Mouse (Mus musculus): Measurements from ENCODE around the gene Lsm5.

Lsm5 gene

DNA sequence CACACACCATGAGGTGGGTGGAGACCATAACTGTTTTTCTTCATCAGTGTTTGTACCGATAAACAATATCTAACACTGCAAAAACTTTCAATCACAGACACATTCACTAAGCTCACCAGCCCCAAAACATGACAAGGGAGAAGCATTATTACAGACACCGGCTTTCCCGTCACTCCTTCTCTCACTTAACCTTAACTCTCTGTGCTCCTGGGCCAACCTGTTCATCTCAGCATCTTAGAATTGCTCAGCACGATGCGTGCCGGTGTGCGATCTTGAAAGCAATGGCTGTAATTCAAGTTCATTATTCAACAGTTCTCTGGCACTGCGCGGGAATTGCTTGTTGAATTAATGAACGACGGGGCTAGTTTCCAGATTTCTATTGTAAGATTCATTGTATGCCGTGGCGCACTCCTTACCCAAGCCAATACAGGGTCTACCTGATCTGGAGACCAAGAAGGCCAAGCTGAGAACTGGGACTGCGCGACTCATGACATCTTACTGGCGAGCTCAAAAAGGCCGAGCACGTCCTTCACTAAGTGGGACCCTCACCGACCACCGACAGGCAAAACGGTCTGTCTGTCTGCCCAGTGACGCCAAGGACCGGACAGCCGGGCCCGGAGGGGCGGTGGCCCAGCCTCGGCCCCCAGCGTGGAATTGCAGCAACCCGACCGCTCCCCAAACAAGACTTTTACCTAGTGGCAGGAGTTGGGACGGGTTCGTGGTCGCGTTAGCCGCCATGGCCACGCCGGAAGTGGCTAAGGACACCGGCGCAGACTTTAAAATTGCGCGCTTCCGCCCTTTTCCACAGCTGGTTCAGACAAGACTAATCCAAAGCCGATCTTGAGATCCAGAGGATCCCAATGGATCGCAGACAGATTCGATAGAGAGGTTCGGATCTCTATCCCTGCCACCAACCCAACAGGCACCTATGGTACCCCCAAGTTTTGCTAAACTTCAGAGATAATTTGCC lies at the start of gene Lsm5:
Gene Lsm5, minus strand, starts transcription at position 780 of the 970 bp plus-strand sequence.
- in situ Hi-C loops (cut with MboI; ENCODE audit: low sequenced_read_pairs): no loop called here

DNA sequence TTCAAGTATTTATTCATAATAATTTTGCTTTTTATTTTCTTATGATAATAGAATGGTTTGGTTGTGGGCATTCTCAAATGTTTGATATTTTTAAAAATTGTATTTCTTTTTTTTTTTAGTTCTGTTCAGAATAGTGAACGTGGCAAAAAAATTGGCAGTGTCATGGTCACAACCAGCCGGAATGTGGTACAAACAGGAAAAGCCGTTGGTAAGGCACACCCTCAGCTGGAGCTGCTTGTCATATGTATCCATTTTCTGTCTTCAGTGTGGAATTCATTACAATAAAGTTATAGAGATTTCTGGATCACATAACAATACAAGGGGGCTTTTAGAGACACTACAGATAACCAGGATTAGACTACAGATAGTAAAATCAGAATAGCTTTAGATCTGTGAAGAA lies 49.2 kb upstream of the Lsm5 start:
- in situ Hi-C loops (cut with MboI; ENCODE audit: low sequenced_read_pairs): no loop called here

- in situ Hi-C loops (cut with MboI; ENCODE audit: low sequenced_read_pairs): no loop called here
These were observed 41.5 kb upstream of the Lsm5 start for GRCm38 (mm10) chr6:56745950-56746543.

DNA sequence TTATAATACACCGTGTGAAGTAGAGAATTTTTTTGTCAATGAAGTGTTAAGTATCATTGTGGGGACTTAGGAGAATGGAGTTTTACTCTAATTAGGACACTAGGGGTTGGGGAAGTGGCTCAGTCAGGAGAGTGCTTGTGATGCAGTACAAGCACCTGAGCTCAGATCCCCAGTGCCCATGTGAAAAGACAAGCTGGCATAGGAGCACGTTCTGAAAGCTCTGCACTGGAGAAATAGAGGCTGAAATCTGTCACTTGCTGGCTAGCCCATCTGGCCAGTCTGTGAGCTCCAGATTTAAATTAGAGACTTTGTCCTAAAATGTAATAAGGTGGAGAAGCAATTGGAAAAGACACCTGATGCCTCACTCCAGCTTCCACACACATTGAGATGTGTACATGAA lies 28.0 kb upstream of the Lsm5 start:
- in situ Hi-C loops (cut with MboI; ENCODE audit: low sequenced_read_pairs): no loop called here

DNA sequence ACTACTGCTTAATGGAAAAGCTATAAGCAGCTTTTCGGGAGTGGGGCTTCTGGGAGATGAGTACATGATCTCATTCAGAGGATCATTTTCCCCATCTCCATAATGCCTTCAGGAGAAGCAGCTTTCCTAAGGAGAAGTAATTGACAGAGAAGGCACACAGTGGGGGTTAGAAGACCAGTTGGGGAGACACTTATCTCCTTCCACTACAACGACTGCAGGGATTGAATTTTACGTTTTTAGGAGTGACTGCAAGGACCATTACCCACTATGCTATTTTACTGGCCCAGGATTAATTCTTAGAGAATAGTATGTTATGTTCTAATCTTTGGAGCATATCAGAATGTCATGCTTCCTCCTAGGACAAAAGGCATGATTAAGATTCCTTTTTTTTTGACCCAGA lies 16.4 kb upstream of the Lsm5 start:
- in situ Hi-C loops (cut with MboI; ENCODE audit: low sequenced_read_pairs): no loop called here

DNA sequence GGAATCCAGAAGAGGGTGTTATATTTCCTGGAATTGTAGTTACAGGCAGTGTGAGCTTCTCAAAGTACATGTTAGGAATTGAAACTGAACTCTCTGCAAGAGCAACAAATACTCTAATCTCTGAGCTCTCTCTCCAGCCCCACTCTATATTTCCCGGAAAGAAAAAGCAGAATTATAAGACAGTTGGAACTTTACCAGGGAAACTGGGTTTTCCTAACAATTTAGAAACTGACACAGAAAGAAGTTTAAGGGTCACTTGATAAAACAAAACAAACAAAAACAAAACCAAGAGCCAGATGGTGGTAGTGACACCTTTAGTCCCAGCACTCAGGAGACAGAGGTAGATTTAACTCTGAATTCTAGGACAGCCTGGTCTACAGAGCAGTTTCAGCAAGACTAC lies 14.6 kb upstream of the Lsm5 start:
- in situ Hi-C loops (cut with MboI; ENCODE audit: low sequenced_read_pairs): no loop called here

DNA sequence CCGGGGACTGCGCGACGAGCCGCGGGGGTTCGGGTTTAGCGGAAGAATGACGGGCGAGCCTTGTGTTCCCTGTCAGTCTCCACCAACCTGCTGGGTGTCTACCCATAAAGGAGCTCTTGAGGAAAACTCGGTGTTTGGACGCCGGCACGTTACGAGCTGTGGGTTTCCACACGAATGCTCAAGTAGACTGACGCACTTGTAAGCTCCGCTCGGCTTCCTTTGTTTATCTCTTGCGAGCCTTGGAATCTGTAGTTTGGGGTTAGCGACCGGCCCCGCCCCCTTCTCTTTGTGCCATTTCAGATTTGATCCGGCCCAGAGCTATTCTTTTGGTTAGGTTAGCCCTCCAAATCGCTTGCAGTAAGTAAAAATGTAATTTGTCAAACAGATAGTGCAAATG lies 10.8 kb upstream of the Lsm5 start:
- in situ Hi-C loops (cut with MboI; ENCODE audit: low sequenced_read_pairs): no loop called here

DNA sequence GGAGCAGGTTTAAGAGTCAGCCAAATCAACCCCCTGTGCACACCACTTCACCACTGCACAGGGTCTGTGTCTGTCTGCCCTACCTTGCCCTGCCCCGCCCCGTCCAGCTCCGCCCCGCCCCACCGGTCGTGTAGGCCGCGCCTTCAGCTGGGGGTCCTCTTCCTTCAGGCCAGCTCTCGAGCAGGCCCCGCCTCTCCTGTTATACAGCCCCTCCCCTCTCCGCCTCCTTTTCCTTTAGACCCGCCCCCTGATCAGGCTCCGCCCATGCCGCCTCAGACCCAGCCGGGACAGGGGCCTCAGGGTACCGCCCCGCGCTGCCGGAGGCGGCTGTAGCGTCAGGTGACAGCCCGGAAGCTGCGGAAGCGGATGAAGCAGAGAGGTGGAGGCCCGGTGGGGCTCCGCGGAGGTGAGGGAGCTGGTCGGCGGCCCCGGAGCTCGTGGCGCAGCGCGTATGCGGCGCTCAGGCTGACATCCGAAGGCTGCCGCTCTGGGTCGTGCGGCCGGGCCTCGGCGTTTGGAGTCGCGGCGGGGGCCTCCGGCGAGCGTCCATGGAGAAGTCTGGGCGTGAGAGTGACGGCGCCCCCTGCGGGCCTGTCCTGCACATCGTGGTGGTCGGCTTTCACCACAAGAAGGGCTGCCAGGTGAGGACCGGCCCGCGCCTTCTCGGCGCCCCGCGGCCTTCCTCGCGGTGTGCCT lies 10.2 kb upstream of the Lsm5 start, which contains the start of gene Avl9:
Gene Avl9, plus strand, starts transcription at position 326 of the 696 bp plus-strand sequence.
- in situ Hi-C loops (cut with MboI; ENCODE audit: low sequenced_read_pairs): no loop called here

DNA sequence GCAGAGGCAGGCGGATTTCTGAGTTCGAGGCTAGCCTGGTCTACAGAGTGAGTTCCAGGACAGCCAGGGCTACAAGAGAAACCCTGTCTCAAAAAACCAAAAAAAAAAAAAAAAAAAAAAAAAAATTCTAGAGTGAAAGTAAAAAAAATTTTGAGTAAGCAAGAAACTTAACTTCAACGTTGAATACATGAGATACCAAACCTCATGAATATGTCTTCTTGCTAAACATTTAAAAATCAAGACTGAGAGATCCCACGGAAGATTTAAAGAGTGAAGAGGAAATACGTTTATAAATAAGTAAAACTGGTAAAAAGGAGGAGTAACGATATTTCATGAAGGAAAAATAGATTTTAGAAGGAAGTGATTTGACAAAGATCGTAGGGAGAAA lies 9.7 kb upstream of the Lsm5 start:
- in situ Hi-C loops (cut with MboI; ENCODE audit: low sequenced_read_pairs): no loop called here

- in situ Hi-C loops (cut with MboI; ENCODE audit: low sequenced_read_pairs): loop anchor here (25.0 kb wide), 1 partner anchor 205 kb away; no protein-coding TSS in a partner anchor
These were observed 12.1 kb downstream of the Lsm5 start for GRCm38 (mm10) chr6:56692445-56692844.

DNA sequence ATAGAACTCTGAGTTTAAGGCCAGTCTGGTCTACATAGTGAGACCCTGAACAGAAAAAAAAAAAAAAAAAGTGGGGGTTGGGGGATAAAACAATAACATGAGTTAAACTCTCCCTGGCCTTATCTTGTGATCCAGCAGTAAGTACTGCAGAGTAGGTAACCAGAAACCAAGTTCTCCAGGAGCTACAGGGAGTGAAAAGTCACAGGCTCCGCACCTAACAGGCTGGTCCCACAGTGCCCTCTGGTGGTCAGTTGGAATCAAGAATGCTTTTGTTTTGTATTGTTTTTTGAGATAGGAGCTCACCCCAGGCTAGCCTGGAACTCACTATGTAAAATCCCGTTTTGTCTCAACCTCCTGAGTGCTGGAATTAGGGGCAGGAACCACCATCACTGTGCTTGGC lies 13.3 kb downstream of the Lsm5 start:
- in situ Hi-C loops (cut with MboI; ENCODE audit: low sequenced_read_pairs): loop anchor here (25.0 kb wide), 1 partner anchor 204 kb away; no protein-coding TSS in a partner anchor

- in situ Hi-C loops (cut with MboI; ENCODE audit: low sequenced_read_pairs): loop anchor here (25.0 kb wide), 1 partner anchor 201 kb away; no protein-coding TSS in a partner anchor
These were observed 16.3 kb downstream of the Lsm5 start for GRCm38 (mm10) chr6:56688238-56688637.

GRCm38 (mm10) chr6:56664410-56664809 lies 40.1 kb downstream of the Lsm5 start:
- in situ Hi-C loops (cut with MboI; ENCODE audit: low sequenced_read_pairs): no loop called here

GRCm38 (mm10) chr6:56655393-56655792 lies 49.1 kb downstream of the Lsm5 start:
- in situ Hi-C loops (cut with MboI; ENCODE audit: low sequenced_read_pairs): no loop called here

DNA sequence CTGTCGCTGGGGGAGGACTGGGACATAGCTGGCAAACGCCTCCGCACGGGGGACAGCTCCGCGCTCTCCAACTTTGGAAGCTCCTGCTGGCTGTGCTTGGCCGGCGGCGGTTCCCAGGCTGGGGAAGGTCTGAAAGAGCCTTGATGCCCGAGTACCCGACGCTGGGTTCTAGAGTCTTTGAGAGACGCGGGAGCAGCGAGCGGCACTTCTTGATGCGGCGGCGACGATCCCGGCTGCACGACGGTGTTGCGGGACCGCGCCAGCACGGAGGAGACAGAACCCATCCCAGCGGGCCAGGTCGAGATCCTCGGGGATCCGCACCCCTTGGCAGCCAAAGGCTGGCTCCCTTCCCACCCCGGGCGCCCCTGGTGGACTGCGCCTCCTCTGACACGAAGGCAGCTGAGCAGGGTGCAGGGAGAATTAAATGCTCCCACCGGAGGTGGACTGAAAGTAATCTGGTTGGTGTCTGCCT lies 52.4 kb downstream of the Lsm5 start:
- in situ Hi-C loops (cut with MboI; ENCODE audit: low sequenced_read_pairs): no loop called here

Measured in CH12F3 (cell line).